Mouse (Mus musculus) hindbrain, embryonic 11.5 days (tissue): ENCODE results near the gene Rab22a. TPM values are rescaled to one million over a fixed set of nuclear protein-coding genes. Genes with fewer than 3 reads are reported as not detected.

Experiments
- ATAC-seq: fragments of 200-750 bp; cut with Nextera tagmentation; 2 replicates; pipeline ENCODE4 v1.8.0; 2017; ENCODE audit warnings: mild to moderate bottlenecking, moderate TSS enrichment, moderate library complexity; ENCODE audit not compliant: low FRiP score
- DNase-seq: peaks from one replicate; pipeline ENCODE4 v3.0.0-alpha.2; 2015; ENCODE audit warnings: low spot score
- H3K27ac ChIP-seq: fragments of 300-500 bp; sonication (generic); 2 replicates; pipeline ENCODE4 v1.5.1; 2014; ENCODE audit warnings: mild to moderate bottlenecking, low read depth, low read length
- H3K27me3 ChIP-seq: fragments of 300-500 bp; sonication (generic); 2 replicates; pipeline ENCODE4 v1.6.1; 2014; ENCODE audit warnings: mild to moderate bottlenecking, low read length, moderate library complexity, mixed read lengths; ENCODE audit not compliant: control insufficient read depth, insufficient read depth
- H3K36me3 ChIP-seq: fragments of 300-500 bp; sonication (generic); 2 replicates; pipeline ENCODE4 v1.6.1; 2014; ENCODE audit warnings: mild to moderate bottlenecking, low read length, moderate library complexity, mixed read lengths; ENCODE audit not compliant: control insufficient read depth, insufficient read depth
- H3K4me1 ChIP-seq: fragments of 300-500 bp; sonication (generic); replicated peaks from 2 replicates; pipeline ENCODE4 v1.6.1; 2014; ENCODE audit warnings: low read length, mixed read lengths; ENCODE audit not compliant: control insufficient read depth, insufficient read depth
- H3K4me2 ChIP-seq: fragments of 300-500 bp; sonication (generic); replicated peaks from 2 replicates; pipeline ENCODE4 v1.6.1; 2014; ENCODE audit warnings: mild to moderate bottlenecking, low read depth, low read length
- H3K4me3 ChIP-seq: fragments of 300-500 bp; sonication (generic); 2 replicates; pipeline ENCODE4 v1.5.1; 2014; ENCODE audit warnings: low read depth, low read length
- H3K9ac ChIP-seq: fragments of 300-500 bp; sonication (generic); 2 replicates; pipeline ENCODE4 v1.6.1; 2014; ENCODE audit warnings: low read depth, low read length
- H3K9me3 ChIP-seq: fragments of 300-500 bp; sonication (generic); 2 replicates; pipeline ENCODE4 v1.6.1; 2016; ENCODE audit warnings: low read length; ENCODE audit not compliant: control insufficient read depth
- WGBS: fragments of 180-500 bp; shearing (Covaris S2); extraction: QIAGEN DNeasy Blood & Tissue Kit; methylation state at CpG from one replicate; pipeline ENCODE4 v1.1.7; 2014; 5-methylcytosine and 5-hydroxymethylcytosine counted together
- polyA plus RNA-seq: library from polyadenylated mRNA; unstranded; fragments of >200 nt; fragmentation: Nextera tagmentation; extraction: Ambion mirVana; gene quantifications from 2 replicates; pipeline ENCODE4 v1.2.1, GENCODE M21; 2014

The Rab22a gene
- polyA plus RNA-seq = 42.3 and 44.6 TPM in 2 replicates

GRCm38 (mm10) chr2:173659057-173659925 lies at the start of gene Rab22a:
Gene Rab22a, plus strand, starts transcription at chr2:173659760.
- ATAC-seq (peak; percentile 97), DNase-seq (peak; percentile 100)
- no peaks in the 10 kb centered on the region for H3K9me3 ChIP-seq
- H3K27me3 ChIP-seq = no peaks in the 10 kb centered on the region
- H3K9ac ChIP-seq = peak within 1 kb of the TSS; percentile 92
- H3K36me3 ChIP-seq = 0 out of 2 replicates have a peak, but pooled peaks cover 2% of the 10 kb centered on the region
- peaks cover 2% of the 10 kb centered on the region; the same call in 1 of the 2 replicates for H3K4me1 ChIP-seq
- H3K27ac ChIP-seq = 0 out of 2 replicates have a peak within 1 kb of the TSS, but pooled peaks have one; percentile 47
- under 1% methylated on average over 44 of the region's 55 CpGs for WGBS
- H3K4me3 ChIP-seq = peak within 1 kb of the TSS; percentile 95
- peak within 1 kb of the TSS; percentile 78 for H3K4me2 ChIP-seq

- ATAC-seq = no peak
These were observed 44.0 kb upstream of the Rab22a start for GRCm38 (mm10) chr2:173615378-173616081.

GRCm38 (mm10) chr2:173616156-173616555 lies 43.4 kb upstream of the Rab22a start:
- ATAC-seq = no peak
- H3K9ac ChIP-seq = no peak overlapping the region
- H3K27me3 ChIP-seq = no peaks in the 10 kb centered on the region
- no peak overlapping the region for H3K4me3 ChIP-seq
- H3K36me3 ChIP-seq = 0 out of 2 replicates have a peak, but pooled peaks cover 2% of the 10 kb centered on the region
- H3K4me1 ChIP-seq = no peaks in the 10 kb centered on the region
- no peak overlapping the region for H3K4me2 ChIP-seq
- WGBS = 71% methylated on average over 7 of the region's 7 CpGs
- no peak for DNase-seq
- no peaks in the 10 kb centered on the region for H3K9me3 ChIP-seq
- H3K27ac ChIP-seq = no peak overlapping the region

More at GRCm38 (mm10) chr2:173615378-173616081, 44.0 kb upstream of the Rab22a start:
- Histone ChIP-seq H3K4me1 (no peaks in the 10 kb centered on the region), H3K4me3 (no peak overlapping the region), H3K36me3 (0 out of 2 replicates have a peak, but pooled peaks cover 2% of the 10 kb centered on the region), H3K4me2 (no peak overlapping the region), H3K27ac (no peak overlapping the region), H3K9me3 (no peaks in the 10 kb centered on the region), H3K9ac (no peak overlapping the region), H3K27me3 (no peaks in the 10 kb centered on the region)
- 91% methylated on average over 11 of the region's 11 CpGs for WGBS
- no peak for DNase-seq

GRCm38 (mm10) chr2:173619132-173619531 lies 40.4 kb upstream of the Rab22a start:
- Histone ChIP-seq H3K4me1 (0 out of 2 replicates have a peak, but pooled peaks cover 2% of the 10 kb centered on the region), H3K4me3 (no peak overlapping the region), H3K9me3 (no peaks in the 10 kb centered on the region), H3K27ac (no peak overlapping the region), H3K27me3 (no peaks in the 10 kb centered on the region), H3K4me2 (no peak overlapping the region), H3K36me3 (0 out of 2 replicates have a peak, but pooled peaks cover 2% of the 10 kb centered on the region), H3K9ac (no peak overlapping the region)
- DNase-seq (no peak), ATAC-seq (no peak)
- WGBS = 88% methylated on average over 5 of the region's 5 CpGs

GRCm38 (mm10) chr2:173620645-173621044 lies 38.9 kb upstream of the Rab22a start:
- 96% methylated on average over 4 of the region's 4 CpGs for WGBS
- H3K9me3 ChIP-seq = no peaks in the 10 kb centered on the region
- H3K36me3 ChIP-seq = no peaks in the 10 kb centered on the region
- H3K4me2 ChIP-seq = no peak overlapping the region
- H3K9ac ChIP-seq = no peak overlapping the region
- no peaks in the 10 kb centered on the region for H3K27me3 ChIP-seq
- DNase-seq (no peak), ATAC-seq (no peak)
- no peak overlapping the region for H3K4me3 ChIP-seq
- no peak overlapping the region for H3K27ac ChIP-seq
- 0 out of 2 replicates have a peak, but pooled peaks cover 2% of the 10 kb centered on the region for H3K4me1 ChIP-seq

- Histone ChIP-seq H3K4me2 (no peak overlapping the region), H3K4me1 (0 out of 2 replicates have a peak, but pooled peaks cover 2% of the 10 kb centered on the region), H3K4me3 (no peak overlapping the region), H3K36me3 (no peaks in the 10 kb centered on the region), H3K27me3 (no peaks in the 10 kb centered on the region), H3K9ac (no peak overlapping the region), H3K27ac (peak overlapping the region; percentile 8; the same call in 1 of the 2 replicates), H3K9me3 (no peaks in the 10 kb centered on the region)
- ATAC-seq (peak; percentile 77), DNase-seq (peak; percentile 59)
- 51% methylated on average over 7 of the region's 7 CpGs for WGBS
These were observed 37.4 kb upstream of the Rab22a start for GRCm38 (mm10) chr2:173622173-173622601.

GRCm38 (mm10) chr2:173624667-173625066 lies 34.9 kb upstream of the Rab22a start:
- Histone ChIP-seq H3K9me3 (no peaks in the 10 kb centered on the region), H3K4me3 (no peak overlapping the region), H3K27ac (no peak overlapping the region), H3K4me1 (0 out of 2 replicates have a peak, but pooled peaks cover 2% of the 10 kb centered on the region), H3K4me2 (no peak overlapping the region), H3K9ac (no peak overlapping the region), H3K36me3 (no peaks in the 10 kb centered on the region), H3K27me3 (no peaks in the 10 kb centered on the region)
- DNase-seq = no peak
- WGBS = 78% methylated on average over 7 of the region's 7 CpGs
- no peak for ATAC-seq

GRCm38 (mm10) chr2:173625786-173626185 lies 33.8 kb upstream of the Rab22a start:
- Histone ChIP-seq H3K27ac (no peak overlapping the region), H3K4me1 (0 out of 2 replicates have a peak, but pooled peaks cover 2% of the 10 kb centered on the region), H3K9ac (no peak overlapping the region), H3K4me3 (no peak overlapping the region), H3K4me2 (no peak overlapping the region), H3K9me3 (no peaks in the 10 kb centered on the region), H3K27me3 (no peaks in the 10 kb centered on the region), H3K36me3 (no peaks in the 10 kb centered on the region)
- WGBS = 94% methylated on average over 3 of the region's 3 CpGs
- DNase-seq = no peak
- no peak for ATAC-seq
